Comparison of ENCODE assay signal across 9 mouse cellular contexts in the genomic region with DNA sequence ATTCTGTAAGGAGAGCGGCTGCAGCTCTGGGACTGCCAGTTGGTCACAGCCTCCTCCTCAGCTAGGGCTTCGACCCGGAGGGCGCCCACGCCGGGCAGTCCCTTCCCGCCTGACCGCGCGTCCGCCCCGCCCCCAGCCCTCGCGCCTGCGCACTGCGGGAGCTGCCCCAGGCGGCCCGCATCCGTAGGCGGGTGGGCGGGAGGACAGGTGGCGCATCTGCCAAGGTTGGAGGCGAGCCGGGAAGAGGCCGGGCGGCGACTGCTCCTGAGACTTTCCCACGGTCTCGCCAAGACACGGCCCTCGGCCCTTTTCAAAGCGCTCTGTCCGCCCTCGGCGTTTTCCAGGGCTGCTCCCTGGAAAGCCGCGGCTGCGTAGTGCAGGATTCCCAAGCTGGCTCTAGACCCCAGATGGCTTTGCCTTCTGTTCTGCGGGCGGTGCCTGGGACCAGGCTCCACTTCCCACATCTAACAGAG. TPM values are rescaled to one million over a fixed set of nuclear protein-coding genes. Genes with fewer than 3 reads are reported as not detected.
A peak's percentile ranks its signal among the peaks of the same experiment; 100 is the strongest.
DNase-seq lines count a peak whose midpoint lies in the region; ATAC-seq and TF ChIP-seq lines count a peak whose summit lies in the region.
"Had no signal": no experiment of that assay in that cellular context is flagged by ENCODE, and none has a peak within 500 bp of the region (broad histone marks: within the 10 kb centered on the region; RNA-seq: fewer than 3 reads in every experiment).

A gene (minus strand): TSS at position 464 of the 473 bp plus-strand sequence.

- ATAC-seq in heart, embryonic 13.5 days (ENCODE audit: extremely low read depth, insufficient number of reproducible peaks, low FRiP score, low TSS enrichment), result no peak
- ATAC-seq in kidney, postnatal 0 days (replicated peaks; ENCODE audit: low FRiP score, low read depth), result peak; percentile 78
- no peak for ATAC-seq in liver, embryonic 14.5 days (ENCODE audit: insufficient read depth)
- peak; percentile 88 for ATAC-seq in neural tube, embryonic 14.5 days (ENCODE audit: low read depth)

- no peak within 1 kb of the TSS for H3K27ac ChIP-seq in thymus, adult 2 months (ENCODE audit: control insufficient read depth, insufficient read depth, low read length)
- no peak within 1 kb of the TSS for H3K27ac ChIP-seq in embryonic fibroblast, embryonic 13.5 days (ENCODE audit: insufficient read depth, low read length)
- no peak within 1 kb of the TSS for H3K27ac ChIP-seq in heart, embryonic 13.5 days (replicated peaks)
- no peak within 1 kb of the TSS for H3K27ac ChIP-seq in kidney, postnatal 0 days
- H3K27ac ChIP-seq in liver, embryonic 14.5 days, result no peak within 1 kb of the TSS
- peak within 1 kb of the TSS; percentile 82 for H3K27ac ChIP-seq in neural tube, embryonic 14.5 days (ENCODE audit: low read depth, low read length)

- H3K36me3 ChIP-seq in thymus, adult 2 months (ENCODE audit: control insufficient read depth, insufficient read depth, low read length), result no peaks in the 10 kb centered on the region
- H3K36me3 ChIP-seq in heart, embryonic 13.5 days, result no peaks in the 10 kb centered on the region
- H3K36me3 ChIP-seq in kidney, postnatal 0 days (ENCODE audit: insufficient read depth, low read length), result no peaks in the 10 kb centered on the region
- no peaks in the 10 kb centered on the region for H3K36me3 ChIP-seq in liver, embryonic 14.5 days (replicated peaks; ENCODE audit: control insufficient read depth, insufficient read depth, low read depth)
- no peaks in the 10 kb centered on the region for H3K36me3 ChIP-seq in neural tube, embryonic 14.5 days (ENCODE audit: control insufficient read depth, insufficient read depth, low read length)
- H3K36me3 ChIP-seq: G1E had no signal

- DNase-seq in thymus, adult 2 months, result peak; percentile 32
- DNase-seq in thymus, postnatal 0 days (ENCODE audit: low spot score), result no peak
- peak; percentile 78 for DNase-seq in kidney, postnatal 0 days (ENCODE audit: low spot score)
- no peak for DNase-seq in liver, embryonic 14.5 days (ENCODE audit: low read depth in 3 of 3, low spot score in 3 of 3)
- DNase-seq in thymus, postnatal 4 days, result peak; percentile 60

- no peak within 1 kb of the TSS for H3K4me3 ChIP-seq in thymus, adult 2 months (ENCODE audit: control insufficient read depth, insufficient read depth, low read length)
- peak within 1 kb of the TSS; percentile 44 for H3K4me3 ChIP-seq in embryonic fibroblast, embryonic 13.5 days (ENCODE audit: insufficient read depth, low read length)
- H3K4me3 ChIP-seq in heart, embryonic 13.5 days, result peak within 1 kb of the TSS; percentile 64
- H3K4me3 ChIP-seq in kidney, postnatal 0 days (replicated peaks; ENCODE audit: low read depth, low read length), result peak within 1 kb of the TSS; percentile 50
- peak within 1 kb of the TSS; percentile 18 to 46 for H3K4me3 ChIP-seq in liver, embryonic 14.5 days (ENCODE audit: insufficient read depth in 1 of 2, low read depth in 2 of 2, low read length in 2 of 2)
- H3K4me3 ChIP-seq in neural tube, embryonic 14.5 days (ENCODE audit: low read depth, low read length), result peak within 1 kb of the TSS; percentile 61

- no peaks in the 10 kb centered on the region for H3K9me3 ChIP-seq in heart, embryonic 13.5 days
- no peaks in the 10 kb centered on the region for H3K9me3 ChIP-seq in kidney, postnatal 0 days (replicated peaks; ENCODE audit: low read length)
- H3K9me3 ChIP-seq in liver, embryonic 14.5 days (ENCODE audit: control insufficient read depth, low read length), result no peaks in the 10 kb centered on the region
- no peaks in the 10 kb centered on the region for H3K9me3 ChIP-seq in neural tube, embryonic 14.5 days (ENCODE audit: control insufficient read depth, low read length)
- H3K9me3 ChIP-seq: G1E had no signal

- peaks cover 7% of the 10 kb centered on the region for H3K4me1 ChIP-seq in thymus, adult 2 months (replicated peaks; ENCODE audit: control insufficient read depth, insufficient read depth, low read length)
- no peaks in the 10 kb centered on the region for H3K4me1 ChIP-seq in embryonic fibroblast, embryonic 13.5 days (ENCODE audit: control insufficient read depth, insufficient read depth, low read length)
- peaks cover 7% of the 10 kb centered on the region for H3K4me1 ChIP-seq in heart, embryonic 13.5 days
- H3K4me1 ChIP-seq in kidney, postnatal 0 days (replicated peaks; ENCODE audit: insufficient read depth, low read length), result no peaks in the 10 kb centered on the region
- H3K4me1 ChIP-seq in liver, embryonic 14.5 days (replicated peaks; ENCODE audit: control insufficient read depth in 2 of 2, insufficient read depth in 2 of 2, low read length in 1 of 2), result no peaks in the 10 kb centered on the region
- H3K4me1 ChIP-seq in neural tube, embryonic 14.5 days (ENCODE audit: control insufficient read depth, insufficient read depth, low read length), result peaks cover 7% of the 10 kb centered on the region

- no peak for TF ChIP-seq EP300 in liver, embryonic 14.5 days (IDR thresholded peaks at IDR 0.05; ENCODE audit: low read depth)

- peak within 1 kb of the TSS; percentile 92 for H3K4me2 ChIP-seq in heart, embryonic 13.5 days
- peak within 1 kb of the TSS; percentile 93 for H3K4me2 ChIP-seq in kidney, postnatal 0 days (ENCODE audit: low read length)
- H3K4me2 ChIP-seq in liver, embryonic 14.5 days (ENCODE audit: low read depth), result peak within 1 kb of the TSS; percentile 55
- H3K4me2 ChIP-seq in neural tube, embryonic 14.5 days (ENCODE audit: low read depth, low read length), result peak within 1 kb of the TSS; percentile 67

- TF ChIP-seq CTCF in thymus, adult 2 months (IDR thresholded peaks at IDR 0.05; ENCODE audit: borderline replicate concordance, control insufficient read depth, extremely low read depth, insufficient read depth, low read length, poor library complexity), result 0 out of 2 replicates have a peak, but pooled peaks have one; percentile 26
- no peak for TF ChIP-seq CTCF in embryonic fibroblast, embryonic 13.5 days (IDR thresholded peaks at IDR 0.05; ENCODE audit: borderline replicate concordance, insufficient read depth, low read length)
- no peak for TF ChIP-seq CTCF in kidney, postnatal 0 days (IDR thresholded peaks at IDR 0.05; ENCODE audit: low read depth)
- no peak for TF ChIP-seq CTCF in liver, embryonic 14.5 days (IDR thresholded peaks at IDR 0.05; ENCODE audit: low read depth)

- WGBS in thymus, adult 2 months, result 2% methylated on average over 40 of the region's 40 CpGs
- WGBS in heart, embryonic 13.5 days, result under 1% methylated on average over 40 of the region's 40 CpGs
- WGBS in kidney, postnatal 0 days, result under 1% methylated on average over 38 of the region's 40 CpGs
- WGBS in liver, embryonic 14.5 days (ENCODE audit: insufficient replicate concordance), result 4% methylated on average over 40 of the region's 40 CpGs
- under 1% methylated on average over 40 of the region's 40 CpGs for WGBS in neural tube, embryonic 14.5 days

- TF ChIP-seq POLR2A in thymus, adult 2 months (IDR thresholded peaks at IDR 0.05; ENCODE audit: control insufficient read depth, extremely low read depth, insufficient read depth, low read length, poor library complexity), result no peak
- no peak for TF ChIP-seq POLR2A in embryonic fibroblast, embryonic 13.5 days (IDR thresholded peaks at IDR 0.05; ENCODE audit: low read depth, low read length)

- H3K9ac ChIP-seq in heart, embryonic 13.5 days, result peak within 1 kb of the TSS; percentile 79
- peak within 1 kb of the TSS; percentile 55; the same call in 1 of the 2 replicates for H3K9ac ChIP-seq in kidney, postnatal 0 days (ENCODE audit: low read depth, low read length)
- H3K9ac ChIP-seq in liver, embryonic 14.5 days (replicated peaks), result no peak within 1 kb of the TSS
- H3K9ac ChIP-seq in neural tube, embryonic 14.5 days (replicated peaks; ENCODE audit: low read depth, low read length), result peak within 1 kb of the TSS; percentile 75

- peaks cover 15% of the 10 kb centered on the region for H3K27me3 ChIP-seq in thymus, adult 2 months (ENCODE audit: control insufficient read depth, insufficient read depth, low read length)
- H3K27me3 ChIP-seq in heart, embryonic 13.5 days (replicated peaks), result peaks cover 79% of the 10 kb centered on the region
- H3K27me3 ChIP-seq in kidney, postnatal 0 days (ENCODE audit: insufficient read depth, low read length), result peaks cover 11% of the 10 kb centered on the region
- peaks cover 24% of the 10 kb centered on the region for H3K27me3 ChIP-seq in liver, embryonic 14.5 days (ENCODE audit: control insufficient read depth, insufficient read depth, low read length)
- H3K27me3 ChIP-seq in neural tube, embryonic 14.5 days (ENCODE audit: control insufficient read depth, insufficient read depth, low read length), result 0 out of 2 replicates have a peak, but pooled peaks cover 5% of the 10 kb centered on the region

RNA-seq across cellular contexts. Expression of the gene that starts here (rescaled TPM):
- polyA plus RNA-seq in thymus, adult 2 months (2012; rRNA removed), result 0.04 and 1.1 TPM in 2 replicates
- polyA plus RNA-seq in thymus, postnatal 0 days (2015; fragmentation: Nextera tagmentation; extraction: Ambion mirVana), result 1.9 and 2.8 TPM in 2 replicates
- 0.50 TPM in 1 of 2 replicates, not detected in the other for polyA plus RNA-seq in embryonic fibroblast, embryonic 13.5 days (2011; ENCODE audit: insufficient read length, low read depth, missing spikeins)
- polyA plus RNA-seq in heart, embryonic 13.5 days (2015; fragmentation: Nextera tagmentation; extraction: Ambion mirVana), result 1.4 and 1.6 TPM in 2 replicates
- 2.5 and 3.2 TPM in 2 replicates for polyA plus RNA-seq in kidney, postnatal 0 days (2015; fragmentation: Nextera tagmentation; extraction: Ambion mirVana)
- polyA plus RNA-seq in liver, embryonic 14.5 days (2012; rRNA removed), result 0.01 and 0.20 TPM in 2 replicates
- 0.75 TPM in 1 of 2 replicates, not detected in the other for polyA plus RNA-seq in liver, embryonic 14.5 days (2014; fragmentation: Nextera tagmentation; extraction: Ambion mirVana)
- polyA plus RNA-seq in neural tube, embryonic 14.5 days (2014; fragmentation: Nextera tagmentation; extraction: Ambion mirVana), result 7.1 and 8.5 TPM in 2 replicates
- polyA plus RNA-seq: G1E had no signal

Comparison
In these comparisons a context has a peak if more than half of its experiments do, and no peak if none do; other contexts are left out.
1. DNase-seq: peak in thymus, adult 2 months (single experiment), kidney, postnatal 0 days (single experiment) and thymus, postnatal 4 days (single experiment); none in thymus, postnatal 0 days (single experiment) and liver, embryonic 14.5 days (0 of 3).
2. ATAC-seq: peak in kidney, postnatal 0 days (single experiment) and neural tube, embryonic 14.5 days (single experiment); none in heart, embryonic 13.5 days (single experiment) and liver, embryonic 14.5 days (single experiment).
3. Peak in every context shown above with its lines, with median percentiles within 50 percentile points of each other: H3K4me2 ChIP-seq.